In the genomic region with DNA sequence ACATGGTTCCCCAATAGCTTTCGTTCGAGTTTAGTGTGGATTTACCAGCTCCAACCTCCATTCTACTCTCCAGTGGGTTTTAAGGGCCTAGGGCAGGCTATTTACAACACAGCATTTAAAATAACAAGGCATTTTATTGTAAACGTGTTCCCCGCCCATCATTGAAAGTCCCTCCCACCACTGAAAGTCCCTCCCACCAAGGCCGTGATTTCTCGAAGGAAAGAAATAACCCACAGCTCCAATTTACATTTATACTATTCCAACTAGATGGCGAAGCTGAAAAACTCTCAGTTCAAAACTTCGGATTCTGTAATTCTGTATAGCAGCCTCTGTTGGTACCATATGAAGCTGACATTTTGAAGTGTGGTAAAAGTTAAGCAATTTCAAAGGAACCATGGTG, we compare ENCODE assay signal across 8 mouse cellular contexts. TPM values are rescaled to one million over a fixed set of nuclear protein-coding genes. Genes with fewer than 3 reads are reported as not detected.
DNase-seq lines count a peak whose midpoint lies in the region; ATAC-seq and TF ChIP-seq lines count a peak whose summit lies in the region.

No protein-coding gene starts in this region.

- no peak for TF ChIP-seq CTCF in lung, adult 2 months (IDR thresholded peaks at IDR 0.05; ENCODE audit: insufficient read depth, low read length)

- TF ChIP-seq POLR2A in lung, adult 2 months (IDR thresholded peaks at IDR 0.05; ENCODE audit: borderline replicate concordance, extremely low read depth, low read depth, low read length): no peak

- peak overlapping the region; percentile 92 for H3K4me3 ChIP-seq in forebrain, embryonic 12.5 days (replicated peaks)
- peak overlapping the region; percentile 91 for H3K4me3 ChIP-seq in intestine, embryonic 15.5 days (replicated peaks)
- peak overlapping the region; percentile 70 for H3K4me3 ChIP-seq in lung, adult 2 months (replicated peaks; ENCODE audit: extremely low read depth, low read depth, low read length)
- peak overlapping the region; percentile 79 for H3K4me3 ChIP-seq in stomach, embryonic 16.5 days (replicated peaks; ENCODE audit: low read length)

- no peaks in the 10 kb centered on the region for H3K36me3 ChIP-seq in forebrain, embryonic 12.5 days (replicated peaks)
- H3K36me3 ChIP-seq in intestine, embryonic 15.5 days: no peaks in the 10 kb centered on the region
- no peaks in the 10 kb centered on the region for H3K36me3 ChIP-seq in stomach, embryonic 16.5 days (ENCODE audit: control insufficient read depth, insufficient read depth, low read length)

- ATAC-seq in forebrain, embryonic 12.5 days (ENCODE audit: low FRiP score): no peak
- no peak for ATAC-seq in intestine, embryonic 15.5 days
- ATAC-seq in stomach, embryonic 16.5 days (ENCODE audit: insufficient read depth, low FRiP score): no peak
- ATAC-seq in frontal cortex, adult (ENCODE audit: low TSS enrichment): no peak

- DNase-seq in lung, adult 18-20 months: peak; percentile 55 to 59
- no peak for DNase-seq in lung, postnatal 25 days (ENCODE audit: low spot score)
- DNase-seq in lung, adult 2 months: peak; percentile 45
- no peak for DNase-seq in cerebellum, adult 18-20 months

- no peaks in the 10 kb centered on the region for H3K27me3 ChIP-seq in forebrain, embryonic 12.5 days
- H3K27me3 ChIP-seq in intestine, embryonic 15.5 days (replicated peaks): no peaks in the 10 kb centered on the region
- no peaks in the 10 kb centered on the region for H3K27me3 ChIP-seq in stomach, embryonic 16.5 days (ENCODE audit: control insufficient read depth, insufficient read depth, low read length)

- H3K27ac ChIP-seq in forebrain, embryonic 12.5 days: no peak overlapping the region
- H3K27ac ChIP-seq in intestine, embryonic 15.5 days: 0 out of 2 replicates have a peak overlapping the region, but pooled peaks have one; percentile 87
- no peak overlapping the region; the same call in 1 of the 2 replicates for H3K27ac ChIP-seq in stomach, embryonic 16.5 days (ENCODE audit: low read length)

- peak overlapping the region; percentile 88 for H3K4me2 ChIP-seq in forebrain, embryonic 12.5 days
- peak overlapping the region; percentile 89 for H3K4me2 ChIP-seq in intestine, embryonic 15.5 days (replicated peaks)
- peak overlapping the region; percentile 79 for H3K4me2 ChIP-seq in stomach, embryonic 16.5 days (ENCODE audit: low read depth, low read length)

- under 1% methylated on average over 8 of the region's 8 CpGs for WGBS in forebrain, embryonic 12.5 days
- under 1% methylated on average over 8 of the region's 8 CpGs for WGBS in intestine, embryonic 15.5 days
- 2% methylated on average over 8 of the region's 8 CpGs for WGBS in lung, adult 2 months
- WGBS in stomach, embryonic 16.5 days: 3% methylated on average over 8 of the region's 8 CpGs

- no peak overlapping the region; the same call in 1 of the 2 replicates for H3K9ac ChIP-seq in forebrain, embryonic 12.5 days
- H3K9ac ChIP-seq in intestine, embryonic 15.5 days: no peak overlapping the region; the same call in 1 of the 2 replicates
- H3K9ac ChIP-seq in stomach, embryonic 16.5 days (ENCODE audit: low read length): peak overlapping the region; percentile 97

- H3K4me1 ChIP-seq in forebrain, embryonic 12.5 days: peaks cover 20% of the 10 kb centered on the region
- H3K4me1 ChIP-seq in intestine, embryonic 15.5 days (replicated peaks): peaks cover 14% of the 10 kb centered on the region; the same call in 1 of the 2 replicates
- H3K4me1 ChIP-seq in lung, adult 2 months (ENCODE audit: control insufficient read depth, insufficient read depth, low read length): peaks cover 33% of the 10 kb centered on the region
- peaks cover 11% of the 10 kb centered on the region; the same call in 1 of the 2 replicates for H3K4me1 ChIP-seq in stomach, embryonic 16.5 days (ENCODE audit: control insufficient read depth, insufficient read depth, low read length)

- H3K9me3 ChIP-seq in forebrain, embryonic 12.5 days: no peaks in the 10 kb centered on the region
- H3K9me3 ChIP-seq in intestine, embryonic 15.5 days: no peaks in the 10 kb centered on the region
- H3K9me3 ChIP-seq in stomach, embryonic 16.5 days (replicated peaks; ENCODE audit: control insufficient read depth, low read length): no peaks in the 10 kb centered on the region

RNA-seq across cellular contexts. Expression of a gene that starts 1.4 kb away (rescaled TPM):
- not detected in 2 replicates for polyA plus RNA-seq in forebrain, embryonic 12.5 days (2016; fragmentation: Nextera tagmentation; extraction: Ambion mirVana)
- 0.05 TPM in 1 of 2 replicates, not detected in the other for polyA plus RNA-seq in intestine, embryonic 15.5 days (2015; fragmentation: Nextera tagmentation; extraction: Ambion mirVana)
- polyA plus RNA-seq in lung, adult 2 months (2012; rRNA removed): 2.2 TPM in 1 of 2 replicates, not detected in the other
- not detected in 2 replicates for polyA plus RNA-seq in stomach, embryonic 16.5 days (2015; fragmentation: Nextera tagmentation; extraction: Ambion mirVana)

RNA-seq across cellular contexts. Expression of a gene that starts 13.6 kb away (rescaled TPM):
- 14.5 and 15.0 TPM in 2 replicates for polyA plus RNA-seq in forebrain, embryonic 12.5 days (2016; fragmentation: Nextera tagmentation; extraction: Ambion mirVana)
- polyA plus RNA-seq in intestine, embryonic 15.5 days (2015; fragmentation: Nextera tagmentation; extraction: Ambion mirVana): 16.2 and 16.9 TPM in 2 replicates
- 85.5 and 111 TPM in 2 replicates for polyA plus RNA-seq in lung, adult 2 months (2012; rRNA removed)
- polyA plus RNA-seq in stomach, embryonic 16.5 days (2015; fragmentation: Nextera tagmentation; extraction: Ambion mirVana): 15.1 and 15.8 TPM in 2 replicates

RNA-seq across cellular contexts. Expression of a gene that starts 53.4 kb away (rescaled TPM):
- polyA plus RNA-seq in forebrain, embryonic 12.5 days (2016; fragmentation: Nextera tagmentation; extraction: Ambion mirVana): 24.7 and 28.8 TPM in 2 replicates
- 18.2 and 22.3 TPM in 2 replicates for polyA plus RNA-seq in intestine, embryonic 15.5 days (2015; fragmentation: Nextera tagmentation; extraction: Ambion mirVana)
- 5.2 and 5.3 TPM in 2 replicates for polyA plus RNA-seq in lung, adult 2 months (2012; rRNA removed)
- polyA plus RNA-seq in stomach, embryonic 16.5 days (2015; fragmentation: Nextera tagmentation; extraction: Ambion mirVana): 24.8 and 27.4 TPM in 2 replicates

Comparison
In these comparisons a context has a peak if more than half of its experiments do, and no peak if none do; other contexts are left out.
1. DNase-seq: peak in lung, adult 18-20 months (2 of 2) and lung, adult 2 months (single experiment); none in lung, postnatal 25 days (single experiment) and cerebellum, adult 18-20 months (0 of 2).
2. Peak in every context shown above with its lines, with median percentiles within 50 percentile points of each other: H3K4me2 ChIP-seq and H3K4me3 ChIP-seq.